Mouse (Mus musculus): ENCODE results near the gene Zfp711. TPM values are rescaled to one million over a fixed set of nuclear protein-coding genes. Genes with fewer than 3 reads are reported as not detected.

The Zfp711 gene
- total RNA-seq (2023): not detected

GRCm38 (mm10) chrX:112600511-112601305 lies at the start of gene Zfp711:
Zfp711 (plus strand) TSS chrX:112600526.

Other genes starting within 250 kb of the Zfp711 start
- gene Satl1, start 193.7 kb upstream of the Zfp711 start, total RNA-seq (2023): not detected
- gene 2010106E10Rik, start 105.3 kb upstream of the Zfp711 start, total RNA-seq (2023): not detected
- gene Pof1b, start 98.1 kb downstream of the Zfp711 start, total RNA-seq (2023): not detected

All from CD4-positive naive resting alpha-beta T cell, adult 76 days (primary cell).